Mouse (Mus musculus): ENCODE data around the gene Nat8f6.
"Not testable (repeated sequence)": the region's sequence is repeated elsewhere in the genome, so short reads cannot be mapped to it uniquely, and the experiment has no call there.

The Nat8f6 gene

DNA sequence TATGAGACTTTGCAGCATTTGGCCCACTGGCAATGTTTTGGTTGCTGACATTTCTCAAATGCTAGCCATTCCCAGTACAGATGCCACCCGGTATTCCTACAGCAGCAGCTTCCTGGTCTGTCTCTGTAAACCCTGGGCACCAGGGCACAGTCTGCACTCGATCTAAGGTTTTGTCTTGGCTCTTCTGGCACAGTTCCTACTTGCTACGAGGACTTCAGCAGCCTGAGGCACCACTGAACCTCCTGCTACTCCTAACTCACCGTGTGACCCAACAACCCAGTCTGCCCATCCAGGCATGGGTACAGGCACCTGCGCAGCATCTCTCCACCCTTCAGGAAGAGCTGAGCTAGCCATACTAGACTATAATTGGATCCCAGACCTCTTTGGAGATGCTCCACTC is 15.3 kb upstream of the Nat8f6 start:
- in situ Hi-C loops (cut with MboI, MseI), result not testable (repeated sequence)

DNA sequence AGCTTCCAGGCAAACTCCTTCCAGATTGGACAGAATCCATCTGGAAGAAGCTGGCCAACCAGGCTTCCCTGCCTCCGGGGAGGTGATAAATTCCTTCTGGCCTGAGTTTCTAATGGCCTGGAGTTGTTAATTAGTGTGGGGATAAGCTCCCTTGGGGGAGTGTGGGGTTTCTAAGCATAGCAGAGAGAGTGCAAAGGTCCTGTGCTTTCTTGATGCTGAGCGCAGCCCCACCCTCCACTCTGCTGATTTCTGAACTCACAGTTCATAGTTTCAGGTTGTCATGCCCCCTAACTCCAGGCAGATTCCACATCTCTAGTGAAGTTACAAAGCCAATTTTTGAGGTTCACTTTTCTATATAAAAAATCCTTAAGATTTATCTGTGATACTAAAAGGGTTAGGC is 14.3 kb upstream of the Nat8f6 start:
- in situ Hi-C loops (cut with MboI, MseI), result not testable (repeated sequence)

- in situ Hi-C loops (cut with MboI, MseI), result not testable (repeated sequence)
These were observed 13.8 kb upstream of the Nat8f6 start for GRCm38 (mm10) chr6:85834504-85835100.

DNA sequence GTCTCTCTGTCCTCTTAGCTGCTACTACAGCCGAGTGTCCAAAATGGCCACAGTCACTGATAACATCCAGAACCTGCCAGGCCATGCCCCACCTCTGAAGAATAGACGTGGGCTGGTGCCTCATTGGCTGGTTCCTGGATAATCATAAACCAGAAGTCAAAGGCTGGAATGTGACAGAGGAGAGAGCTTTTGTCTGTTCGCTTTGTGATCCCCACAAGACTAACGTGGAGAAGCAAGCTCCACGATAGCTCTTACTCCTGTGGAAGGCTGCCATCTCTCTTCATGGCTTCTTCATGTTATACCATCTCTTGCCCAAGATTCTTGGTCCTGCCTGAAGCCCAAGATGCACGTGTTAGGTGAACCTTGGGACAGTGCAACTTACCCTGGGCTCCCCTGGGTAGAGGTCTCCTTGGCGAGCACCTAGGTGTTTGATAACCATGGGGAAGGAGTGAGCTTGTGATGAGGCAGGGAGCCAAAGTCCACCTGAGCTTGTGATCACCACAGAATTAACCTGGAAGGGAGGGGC is 11.1 kb upstream of the Nat8f6 start, which contains the start of gene Nat8:
Gene Nat8 (minus strand): TSS at position 287 of the 526 bp plus-strand sequence.
- in situ Hi-C loops (cut with MboI, MseI), result no loop called here

DNA sequence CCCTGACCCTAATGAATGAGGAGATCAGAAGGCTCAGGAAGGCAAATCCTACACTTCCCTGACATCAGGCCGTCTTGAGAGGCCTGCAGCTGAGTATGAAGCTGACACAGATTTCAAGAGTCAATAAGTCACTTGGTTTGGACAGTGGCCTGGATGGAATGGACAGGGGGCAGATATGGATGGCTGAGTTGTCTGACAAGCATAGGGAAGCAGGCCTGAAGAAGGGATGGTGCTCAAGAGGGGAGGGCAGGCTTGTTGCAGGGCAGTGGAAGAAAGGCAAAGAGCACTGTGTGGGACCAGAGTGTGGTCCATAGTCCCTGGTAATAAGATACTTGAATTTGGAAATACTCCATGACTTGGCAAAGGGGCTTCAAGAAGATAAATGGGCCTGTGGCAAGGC is 8.7 kb upstream of the Nat8f6 start:
- in situ Hi-C loops (cut with MboI, MseI), result no loop called here

GRCm38 (mm10) chr6:85825886-85826285 is 5.1 kb upstream of the Nat8f6 start:
- in situ Hi-C loops (cut with MboI, MseI), result no loop called here

DNA sequence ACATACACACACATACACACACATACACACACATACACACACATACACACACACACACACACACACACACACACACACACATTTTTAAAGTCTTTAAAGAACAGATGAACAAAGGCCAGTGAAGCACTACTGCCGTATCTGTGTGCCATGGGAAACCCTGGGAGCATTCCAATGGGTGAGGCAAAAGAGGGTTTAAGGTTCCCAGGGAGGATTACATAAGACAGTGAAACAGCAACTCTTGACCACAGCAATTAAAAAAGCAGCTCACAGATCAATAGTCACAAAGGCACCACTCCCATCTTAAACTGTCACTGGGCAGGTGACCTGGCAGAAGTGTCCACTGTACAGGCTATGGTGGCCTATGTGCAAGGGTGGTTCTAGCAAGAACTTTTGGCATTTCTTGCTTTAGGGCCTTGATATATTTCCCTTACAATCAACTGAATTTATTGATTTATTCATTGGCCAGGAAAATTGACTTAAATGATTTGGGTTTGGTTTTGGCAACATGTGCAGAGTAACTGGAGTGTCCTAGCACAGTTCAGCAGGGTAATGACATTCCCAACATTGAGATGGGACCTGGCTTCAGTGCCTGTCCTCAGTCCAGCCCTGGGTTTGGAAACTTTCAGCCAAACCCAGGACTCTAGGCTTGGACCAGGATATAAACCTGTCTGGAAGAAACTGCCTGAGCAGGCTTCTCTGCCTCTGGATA is 2.8 kb upstream of the Nat8f6 start:
- in situ Hi-C loops (cut with MboI, MseI), result no loop called here

DNA sequence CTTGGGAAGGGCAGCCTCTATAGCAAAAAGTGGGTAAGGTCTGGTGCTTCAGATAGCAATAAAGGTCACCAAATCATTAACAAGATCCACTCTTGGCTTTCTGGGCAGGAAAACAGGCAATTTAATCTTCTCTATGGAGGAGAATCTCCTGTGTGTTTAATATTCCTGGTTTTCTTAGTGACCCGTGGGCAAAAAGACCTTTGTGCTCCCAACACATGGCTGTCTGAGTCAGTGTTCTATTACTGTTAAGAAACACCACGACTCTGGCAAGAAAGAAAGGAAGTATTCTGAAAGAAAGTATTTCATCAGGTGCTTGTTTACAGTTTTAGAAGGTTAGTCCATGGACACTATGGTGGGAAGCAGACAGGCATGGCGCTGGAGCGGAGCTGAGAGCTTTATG is 1.5 kb upstream of the Nat8f6 start:
- in situ Hi-C loops (cut with MboI, MseI), result no loop called here

DNA sequence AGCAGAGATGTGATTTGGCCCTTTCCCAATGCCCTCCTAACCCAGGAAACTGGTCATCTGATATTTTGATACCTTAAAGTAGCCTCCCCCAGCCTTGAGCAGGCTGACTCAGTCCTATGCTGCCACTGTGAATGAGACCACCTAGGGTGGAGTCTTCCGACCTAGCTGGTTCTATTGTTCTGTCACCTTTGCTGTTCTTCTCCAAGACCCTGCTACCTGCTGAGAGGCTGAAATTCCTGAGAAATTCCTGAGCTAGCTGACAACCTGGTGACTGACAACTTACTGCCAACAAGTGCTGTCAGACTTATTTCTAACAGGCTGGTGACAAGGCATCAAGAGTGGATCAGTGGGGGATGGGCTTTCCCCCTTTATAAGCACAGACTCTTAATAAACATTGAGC is 2.4 kb downstream of the Nat8f6 start:
- in situ Hi-C loops (cut with MboI, MseI), result no loop called here

GRCm38 (mm10) chr6:85813339-85813738 is 7.4 kb downstream of the Nat8f6 start:
- in situ Hi-C loops (cut with MboI, MseI), result loop anchor here (5.0 kb wide), 1 partner anchor 51 kb away; no protein-coding TSS in a partner anchor

DNA sequence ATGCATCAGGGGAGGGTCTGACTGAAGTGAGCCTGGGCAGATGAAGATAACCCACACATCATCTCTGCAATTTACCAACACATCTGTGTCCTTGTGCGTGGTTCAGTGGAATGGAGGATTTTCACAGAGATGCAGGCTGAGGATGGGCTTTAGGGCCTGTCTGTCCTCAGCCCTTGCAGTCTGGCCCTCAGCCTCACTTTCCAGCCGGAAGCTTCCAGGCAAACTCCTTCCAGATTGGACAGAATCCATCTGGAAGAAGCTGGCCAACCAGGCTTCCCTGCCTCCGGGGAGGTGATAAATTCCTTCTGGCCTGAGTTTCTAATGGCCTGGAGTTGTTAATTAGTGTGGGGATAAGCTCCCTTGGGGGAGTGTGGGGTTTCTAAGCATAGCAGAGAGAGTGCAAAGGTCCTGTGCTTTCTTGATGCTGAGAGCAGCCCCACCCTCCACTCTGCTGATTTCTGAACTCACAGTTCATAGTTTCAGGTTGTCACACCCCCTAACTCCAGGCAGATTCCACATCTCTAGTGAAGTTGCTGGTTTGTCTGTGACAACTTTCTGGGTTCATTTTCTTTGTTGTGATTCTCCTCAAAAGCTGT is 9.7 kb downstream of the Nat8f6 start:
- in situ Hi-C loops (cut with MboI, MseI), result loop anchor here (5.0 kb wide), 1 partner anchor 49 kb away; no protein-coding TSS in a partner anchor

DNA sequence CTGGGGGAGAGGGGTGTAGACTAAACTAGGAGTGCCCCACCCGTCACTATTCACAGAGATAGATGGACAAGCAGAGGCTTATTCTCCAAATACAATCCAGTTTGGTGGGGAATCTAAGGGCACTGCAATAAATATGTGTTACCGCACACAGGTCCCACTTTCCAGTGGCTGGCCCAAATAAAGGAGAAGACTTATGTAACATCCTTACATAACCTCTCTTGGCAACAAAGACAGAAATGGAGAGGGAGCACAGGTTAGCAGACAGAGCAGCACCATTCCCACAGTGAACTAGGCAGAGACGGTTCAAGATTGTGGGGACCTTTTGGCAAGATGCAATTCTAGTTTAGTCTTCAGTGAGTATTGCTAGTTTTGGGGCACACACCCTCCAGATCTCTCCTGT is 10.2 kb downstream of the Nat8f6 start:
- in situ Hi-C loops (cut with MboI, MseI), result loop anchor here (5.0 kb wide), 1 partner anchor 48 kb away; no protein-coding TSS in a partner anchor

DNA sequence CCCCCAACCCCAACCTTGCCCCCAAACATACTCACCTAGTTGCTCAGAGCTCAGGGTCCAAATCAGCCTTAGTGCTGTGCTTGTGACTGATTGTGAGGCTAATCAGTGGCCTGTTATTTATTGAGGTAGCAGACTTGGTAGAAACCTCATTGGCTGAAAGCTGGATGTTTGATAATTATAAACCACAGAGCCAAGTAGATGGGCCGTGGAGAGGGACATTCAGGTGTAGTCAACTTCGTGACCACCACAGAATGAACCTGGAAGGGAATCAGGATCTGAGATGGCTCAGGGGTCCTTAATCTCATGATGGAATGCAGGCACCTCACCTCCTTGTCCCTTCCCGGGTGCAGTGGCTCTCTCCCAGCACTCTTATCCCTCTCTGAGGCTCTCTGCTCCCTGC is 11.0 kb downstream of the Nat8f6 start:
- in situ Hi-C loops (cut with MboI, MseI), result loop anchor here (5.0 kb wide), 1 partner anchor 47 kb away; no protein-coding TSS in a partner anchor

GRCm38 (mm10) chr6:85803180-85803579 is 17.6 kb downstream of the Nat8f6 start:
- in situ Hi-C loops (cut with MboI, MseI), result loop anchor here (5.0 kb wide), 1 partner anchor 101 kb away; no protein-coding TSS in a partner anchor

DNA sequence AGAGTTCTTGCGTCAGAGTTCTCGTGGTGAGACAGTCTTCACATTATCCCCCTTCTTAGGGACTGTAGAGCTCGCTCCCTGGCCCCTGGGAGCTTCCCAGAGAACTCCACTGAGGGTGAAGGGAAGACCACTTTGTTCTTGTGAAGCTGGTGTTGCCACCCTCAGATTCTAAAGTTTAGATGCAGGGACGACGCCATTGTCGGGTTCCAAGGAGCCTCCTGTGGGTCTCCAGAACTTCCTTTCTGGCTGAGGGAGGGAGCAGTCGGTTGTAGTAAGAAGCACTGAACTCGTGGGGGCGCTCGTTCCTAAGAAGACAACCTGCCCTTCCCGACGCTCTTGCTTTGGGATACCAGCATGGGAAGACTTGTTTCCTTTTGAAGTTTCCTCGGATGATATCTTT is 55.2 kb downstream of the Nat8f6 start, which contains the start of gene Nat8f3:
Gene Nat8f3 (minus strand): TSS at position 223 of the 400 bp plus-strand sequence.
- in situ Hi-C loops (cut with MboI, MseI), result loop anchor here (5.0 kb wide), 1 partner anchor 53 kb away; the partner anchor contains the start of gene Nat8f7

DNA sequence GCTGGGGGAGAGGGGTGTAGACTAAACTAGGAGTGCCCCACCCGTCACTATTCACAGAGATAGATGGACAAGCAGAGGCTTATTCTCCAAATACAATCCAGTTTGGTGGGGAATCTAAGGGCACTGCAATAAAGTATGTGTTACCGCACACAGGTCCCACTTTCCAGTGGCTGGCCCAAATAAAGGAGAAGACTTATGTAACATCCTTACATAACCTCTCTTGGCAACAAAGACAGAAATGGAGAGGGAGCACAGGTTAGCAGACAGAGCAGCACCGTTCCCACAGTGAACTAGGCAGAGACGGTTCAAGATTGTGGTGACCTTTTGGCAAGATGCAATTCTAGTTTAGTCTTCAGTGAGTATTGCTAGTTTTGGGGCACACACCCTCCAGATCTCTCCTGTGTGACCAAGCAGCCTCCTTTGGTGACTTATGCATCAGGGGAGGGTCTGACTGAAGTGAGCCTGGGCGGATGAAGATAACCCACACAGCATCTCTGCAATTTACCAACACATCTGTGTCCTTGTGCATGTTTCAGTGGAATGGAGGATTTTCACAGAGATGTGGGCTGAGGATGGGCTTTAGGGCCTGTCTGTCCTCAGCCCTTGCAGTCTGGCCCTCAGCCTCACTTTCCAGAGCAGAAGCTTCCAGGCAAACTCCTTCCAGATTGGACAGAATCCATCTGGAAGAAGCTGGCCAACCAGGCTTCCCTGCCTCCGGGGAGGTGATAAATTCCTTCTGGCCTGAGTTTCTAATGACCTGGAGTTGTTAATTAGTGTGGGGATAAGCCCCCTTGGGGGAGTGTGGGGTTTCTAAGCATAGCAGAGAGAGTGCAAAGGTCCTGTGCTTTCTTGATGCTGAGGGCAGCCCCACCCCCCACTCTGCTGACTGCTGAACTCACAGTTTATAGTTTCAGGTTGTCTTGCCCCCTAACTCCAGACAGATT is 57.4 kb downstream of the Nat8f6 start:
- in situ Hi-C loops (cut with MboI, MseI), result loop anchor here (5.0 kb wide), 1 partner anchor 49 kb away; no protein-coding TSS in a partner anchor

DNA sequence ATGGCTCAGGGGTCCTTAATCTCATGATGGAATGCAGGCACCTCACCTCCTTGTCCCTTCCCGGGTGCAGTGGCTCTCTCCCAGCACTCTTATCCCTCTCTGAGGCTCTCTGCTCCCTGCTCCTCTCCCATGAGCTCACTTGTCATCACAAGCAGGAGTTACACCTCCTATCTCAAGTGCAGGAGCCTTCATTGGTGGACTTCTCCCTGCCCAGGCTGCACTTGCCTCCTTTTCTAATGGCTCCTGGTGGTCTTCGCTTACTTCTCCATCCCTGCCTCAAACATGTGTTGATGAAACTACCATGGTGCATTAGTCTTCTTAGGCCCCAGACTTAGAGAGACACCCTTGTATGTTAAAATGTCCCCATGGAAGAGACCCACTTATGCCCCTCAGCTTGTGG is 58.1 kb downstream of the Nat8f6 start:
- in situ Hi-C loops (cut with MboI, MseI), result loop anchor here (5.0 kb wide), 1 partner anchor 50 kb away; no protein-coding TSS in a partner anchor

All from regulatory T cell (primary cell).